Comparison of ENCODE assay signal across 28 mouse cellular contexts in genomic region chr15:78780359-78780758, GRCm38 (mm10). TPM values are rescaled to one million over a fixed set of nuclear protein-coding genes. Genes with fewer than 3 reads are reported as not detected.
A peak's percentile ranks its signal among the peaks of the same experiment; 100 is the strongest.
DNase-seq lines count a peak whose midpoint lies in the region; ATAC-seq and TF ChIP-seq lines count a peak whose summit lies in the region.
"Had no signal": no experiment of that assay in that cellular context is flagged by ENCODE, and none has a peak within 500 bp of the region (broad histone marks: within the 10 kb centered on the region; RNA-seq: fewer than 3 reads in every experiment).

No protein-coding gene starts in this region.

- H3K9me3 ChIP-seq in hindbrain, embryonic 10.5 days: no peaks in the 10 kb centered on the region
- no peaks in the 10 kb centered on the region for H3K9me3 ChIP-seq in hindbrain, embryonic 16.5 days (ENCODE audit: control insufficient read depth, low read length)
- H3K9me3 ChIP-seq in midbrain, embryonic 10.5 days (replicated peaks): no peaks in the 10 kb centered on the region
- H3K9me3 ChIP-seq in midbrain, embryonic 14.5 days (ENCODE audit: control insufficient read depth, low read length): no peaks in the 10 kb centered on the region
- H3K9me3 ChIP-seq: embryonic facial prominence, embryonic 13.5 days; forebrain, embryonic 13.5 days; heart, embryonic 13.5 days; hindbrain, embryonic 13.5 days had no signal

- intact Hi-C loops in gastrocnemius, adult 2 months (cut with DNase I): no loop called here
- intact Hi-C loops in gastrocnemius, postnatal 36 days (cut with DNase I): loop anchor here (2.0 kb wide), 1 partner anchor 158 kb away; no protein-coding TSS in a partner anchor

- ATAC-seq in hindbrain, embryonic 16.5 days: no peak
- no peak for ATAC-seq in midbrain, embryonic 14.5 days (ENCODE audit: low FRiP score, low TSS enrichment)
- ATAC-seq: forebrain, embryonic 13.5 days; forebrain, postnatal 0 days; hindbrain, postnatal 0 days; inflammation-experienced regulatory T-cells, adult 6 months; Patski had no signal

- no peak for TF ChIP-seq CTCF in gastrocnemius, adult 2 months (IDR thresholded peaks at IDR 0.05)

- no peak overlapping the region for H3K9ac ChIP-seq in hindbrain, embryonic 16.5 days (ENCODE audit: low read depth, low read length)
- no peak overlapping the region for H3K9ac ChIP-seq in midbrain, embryonic 14.5 days (replicated peaks; ENCODE audit: low read length)
- H3K9ac ChIP-seq: embryonic facial prominence, embryonic 13.5 days; forebrain, embryonic 13.5 days; forebrain, postnatal 0 days; heart, embryonic 13.5 days; hindbrain, embryonic 13.5 days had no signal

- peak overlapping the region; percentile 58 for H3K27ac ChIP-seq in gastrocnemius, adult 2 months
- 0 out of 2 replicates have a peak overlapping the region, but pooled peaks have one; percentile 35 for H3K27ac ChIP-seq in hindbrain, embryonic 10.5 days
- no peak overlapping the region for H3K27ac ChIP-seq in hindbrain, embryonic 16.5 days (ENCODE audit: low read depth, low read length)
- 0 out of 2 replicates have a peak overlapping the region, but pooled peaks have one; percentile 35 for H3K27ac ChIP-seq in midbrain, embryonic 10.5 days (replicated peaks)
- H3K27ac ChIP-seq in midbrain, embryonic 14.5 days (replicated peaks; ENCODE audit: low read depth, low read length): no peak overlapping the region
- H3K27ac ChIP-seq: embryonic facial prominence, embryonic 13.5 days; forebrain, embryonic 13.5 days; heart, embryonic 13.5 days; hindbrain, embryonic 13.5 days; hindbrain, postnatal 0 days had no signal

- H3K36me3 ChIP-seq in hindbrain, embryonic 10.5 days: peaks cover 11% of the 10 kb centered on the region
- no peaks in the 10 kb centered on the region for H3K36me3 ChIP-seq in hindbrain, embryonic 16.5 days (ENCODE audit: control insufficient read depth, insufficient read depth, low read length)
- peaks cover 9% of the 10 kb centered on the region; the same call in 1 of the 2 replicates for H3K36me3 ChIP-seq in midbrain, embryonic 10.5 days
- H3K36me3 ChIP-seq in midbrain, embryonic 14.5 days (ENCODE audit: control insufficient read depth, insufficient read depth, low read length): no peaks in the 10 kb centered on the region
- H3K36me3 ChIP-seq: embryonic facial prominence, embryonic 13.5 days; G1E; hindbrain, embryonic 13.5 days had no signal

- no peak overlapping the region for H3K4me3 ChIP-seq in gastrocnemius, adult 2 months
- H3K4me3 ChIP-seq in hindbrain, embryonic 10.5 days: no peak overlapping the region
- H3K4me3 ChIP-seq in hindbrain, embryonic 16.5 days (ENCODE audit: low read length): no peak overlapping the region
- H3K4me3 ChIP-seq in midbrain, embryonic 10.5 days: no peak overlapping the region
- no peak overlapping the region for H3K4me3 ChIP-seq in midbrain, embryonic 14.5 days (replicated peaks; ENCODE audit: low read depth, low read length)
- H3K4me3 ChIP-seq: embryonic facial prominence, embryonic 13.5 days; erythroblast, embryonic 14.5 days; forebrain, embryonic 13.5 days; heart, embryonic 13.5 days; hindbrain, embryonic 13.5 days had no signal

- DNase-seq in gastrocnemius, adult 2 months: no peak
- no peak for DNase-seq in gastrocnemius, postnatal 36 days
- no peak for DNase-seq in hindbrain, embryonic 10.5 days (ENCODE audit: low spot score)
- no peak for DNase-seq in midbrain, embryonic 10.5 days (ENCODE audit: low spot score)
- DNase-seq in midbrain, embryonic 14.5 days: no peak
- no peak for DNase-seq in lung, adult 18-20 months
- DNase-seq: adrenal gland, postnatal 10 days; adrenal gland, postnatal 36 days; B cell, adult 2 months; cerebellum, adult 11 months; cerebellum, adult 2 months; cerebellum, adult 9-11 months; cerebellum, postnatal 25 days; forebrain, postnatal 0 days; gastrocnemius, postnatal 25 days had no signal

- 95% methylated on average over 14 of the region's 14 CpGs for WGBS in hindbrain, embryonic 10.5 days
- WGBS in hindbrain, embryonic 16.5 days: 94% methylated on average over 14 of the region's 14 CpGs
- 94% methylated on average over 14 of the region's 14 CpGs for WGBS in midbrain, embryonic 10.5 days
- 93% methylated on average over 14 of the region's 14 CpGs for WGBS in midbrain, embryonic 14.5 days

- H3K4me1 ChIP-seq in hindbrain, embryonic 10.5 days (replicated peaks): peaks cover 44% of the 10 kb centered on the region
- H3K4me1 ChIP-seq in hindbrain, embryonic 16.5 days (ENCODE audit: control insufficient read depth, insufficient read depth, low read depth, low read length): peaks cover 3% of the 10 kb centered on the region
- H3K4me1 ChIP-seq in midbrain, embryonic 10.5 days: peaks cover 47% of the 10 kb centered on the region
- 0 out of 2 replicates have a peak, but pooled peaks cover 2% of the 10 kb centered on the region for H3K4me1 ChIP-seq in midbrain, embryonic 14.5 days (ENCODE audit: control insufficient read depth, insufficient read depth, low read length)
- H3K4me1 ChIP-seq: embryonic facial prominence, embryonic 13.5 days had no signal

- no peak overlapping the region for H3K4me2 ChIP-seq in hindbrain, embryonic 16.5 days (ENCODE audit: low read length)
- H3K4me2 ChIP-seq in midbrain, embryonic 14.5 days (ENCODE audit: low read length): no peak overlapping the region
- H3K4me2 ChIP-seq: embryonic facial prominence, embryonic 13.5 days; forebrain, embryonic 13.5 days; heart, embryonic 13.5 days; hindbrain, embryonic 13.5 days had no signal

- peaks cover 21% of the 10 kb centered on the region for H3K27me3 ChIP-seq in hindbrain, embryonic 10.5 days (ENCODE audit: insufficient read depth, poor library complexity, severe bottlenecking)
- H3K27me3 ChIP-seq in hindbrain, embryonic 16.5 days (replicated peaks; ENCODE audit: control insufficient read depth, insufficient read depth, low read length): no peaks in the 10 kb centered on the region
- H3K27me3 ChIP-seq in midbrain, embryonic 10.5 days (ENCODE audit: low read depth, poor library complexity, severe bottlenecking): peaks cover 21% of the 10 kb centered on the region; the same call in 1 of the 2 replicates
- no peaks in the 10 kb centered on the region for H3K27me3 ChIP-seq in midbrain, embryonic 14.5 days (ENCODE audit: control insufficient read depth, insufficient read depth, low read length)
- H3K27me3 ChIP-seq: embryonic facial prominence, embryonic 13.5 days; forebrain, embryonic 13.5 days; Patski had no signal

RNA-seq across cellular contexts. Expression of gene Mfng, which starts 7.1 kb away (rescaled TPM):
- total RNA-seq in gastrocnemius, adult 2 months (2021): 1 to 10 TPM; 2.6 to 3.1 TPM
- 1 to 10 TPM; 3.3 TPM for total RNA-seq in gastrocnemius, postnatal 36 days (2021)
- 71.6 and 79.0 TPM in 2 replicates for polyA plus RNA-seq in hindbrain, embryonic 10.5 days (2016; fragmentation: Nextera tagmentation; extraction: Ambion mirVana)
- 19.7 and 20.1 TPM in 2 replicates for polyA plus RNA-seq in hindbrain, embryonic 16.5 days (2015; fragmentation: Nextera tagmentation; extraction: Ambion mirVana)
- 81.5 and 121 TPM in 2 replicates for polyA plus RNA-seq in midbrain, embryonic 10.5 days (2016; fragmentation: Nextera tagmentation; extraction: Ambion mirVana)
- 16.7 and 28.0 TPM in 2 replicates for polyA plus RNA-seq in midbrain, embryonic 14.5 days (2014; fragmentation: Nextera tagmentation; extraction: Ambion mirVana)
- total RNA-seq: G1E had no signal
- polyA plus RNA-seq: G1E, Patski had no signal

RNA-seq across cellular contexts. Expression of gene Card10, which starts 22.5 kb away (rescaled TPM):
- 1 to 10 TPM; 6.1 to 6.8 TPM for total RNA-seq in gastrocnemius, adult 2 months (2021)
- 1 to 10 TPM; 5.6 to 6.6 TPM for total RNA-seq in gastrocnemius, postnatal 36 days (2021)
- 4.3 and 4.5 TPM in 2 replicates for polyA plus RNA-seq in hindbrain, embryonic 10.5 days (2016; fragmentation: Nextera tagmentation; extraction: Ambion mirVana)
- 2.5 and 2.8 TPM in 2 replicates for polyA plus RNA-seq in hindbrain, embryonic 16.5 days (2015; fragmentation: Nextera tagmentation; extraction: Ambion mirVana)
- 2.6 TPM in 2 replicates for polyA plus RNA-seq in midbrain, embryonic 10.5 days (2016; fragmentation: Nextera tagmentation; extraction: Ambion mirVana)
- 1.3 and 1.6 TPM in 2 replicates for polyA plus RNA-seq in midbrain, embryonic 14.5 days (2014; fragmentation: Nextera tagmentation; extraction: Ambion mirVana)
- total RNA-seq: common myeloid progenitor, adult 5-6 weeks; G1E; granulocyte monocyte progenitor cell, adult 5-6 weeks; hematopoietic stem cell, adult 5-6 weeks had no signal
- polyA plus RNA-seq: G1E had no signal

Comparison
In these comparisons a context has a peak if more than half of its experiments do, and no peak if none do; other contexts are left out.
1. H3K27ac ChIP-seq: peak in gastrocnemius, adult 2 months (single experiment), hindbrain, embryonic 10.5 days (single experiment) and midbrain, embryonic 10.5 days (single experiment); none in hindbrain, embryonic 16.5 days (single experiment) and midbrain, embryonic 14.5 days (single experiment).